Mouse (Mus musculus): ENCODE results near the gene Otub1. TPM values are rescaled to one million over a fixed set of nuclear protein-coding genes. Genes with fewer than 3 reads are reported as not detected.

Gene Otub1
- polyA plus RNA-seq, 1 experiment from 2014 or later = 242 TPM

DNA sequence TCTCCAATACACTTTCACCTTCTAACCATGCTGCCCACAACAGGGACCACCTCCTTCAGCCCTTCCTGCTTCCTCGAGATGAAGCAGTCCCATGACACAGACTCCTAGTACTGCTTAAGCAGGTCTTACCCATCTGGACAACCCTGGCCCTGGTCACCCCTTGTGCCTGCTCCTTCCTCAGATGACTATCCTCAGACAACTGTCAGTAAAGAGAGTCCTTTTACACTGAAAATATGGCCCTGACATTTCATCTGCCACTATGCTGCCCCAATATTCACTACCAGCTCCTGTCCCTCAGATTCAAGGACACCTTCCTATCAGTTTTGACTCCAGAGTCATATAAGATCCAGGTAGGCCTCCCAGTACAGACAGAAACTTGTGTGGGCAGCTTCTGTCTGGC is 5.7 kb downstream of the Otub1 start:
- ATAC-seq = no peak
- no peaks in the 10 kb centered on the region for H3K27me3 ChIP-seq
- H3K4me2 ChIP-seq = no peak overlapping the region
- no peak overlapping the region for H3K27ac ChIP-seq
- H3K9ac ChIP-seq = no peak overlapping the region
- H3K4me3 ChIP-seq = no peak overlapping the region
- no peaks in the 10 kb centered on the region for H3K9me3 ChIP-seq (replicated peaks)
- peaks cover 74% of the 10 kb centered on the region for H3K36me3 ChIP-seq (ENCODE audit: poor library complexity, severe bottlenecking)
- H3K4me1 ChIP-seq = peaks cover 41% of the 10 kb centered on the region
- 68% methylated on average over 1 of the region's 1 CpGs for WGBS

DNA sequence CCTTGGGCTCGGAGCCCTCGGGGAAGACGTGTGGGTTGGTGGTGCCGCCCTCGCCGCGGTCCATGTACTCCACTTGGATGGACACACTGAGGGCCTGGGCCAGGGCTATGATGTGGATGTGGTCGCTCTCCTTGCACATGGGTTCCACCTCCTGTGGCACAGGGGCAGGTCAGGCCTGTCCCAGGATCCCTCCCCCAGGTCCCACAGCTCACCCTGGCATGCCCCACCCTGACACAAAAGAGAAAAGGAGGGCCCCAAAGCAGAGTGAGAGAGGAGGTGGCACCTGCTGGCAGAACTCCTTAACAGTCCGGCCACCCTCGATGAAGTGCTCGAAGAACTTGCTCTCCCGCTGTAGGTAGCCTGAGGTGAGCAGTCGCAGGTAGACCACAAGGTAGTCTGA is 7.0 kb downstream of the Otub1 start:
- Histone ChIP-seq H3K4me3 (no peak overlapping the region), H3K36me3 (ENCODE audit: poor library complexity, severe bottlenecking) (peaks cover 71% of the 10 kb centered on the region), H3K9ac (no peak overlapping the region), H3K4me1 (peaks cover 28% of the 10 kb centered on the region), H3K9me3 (replicated peaks) (no peaks in the 10 kb centered on the region), H3K4me2 (no peak overlapping the region), H3K27me3 (0 out of 2 replicates have a peak, but pooled peaks cover 4% of the 10 kb centered on the region), H3K27ac (no peak overlapping the region)
- ATAC-seq = no peak
- 93% methylated on average over 13 of the region's 13 CpGs for WGBS

DNA sequence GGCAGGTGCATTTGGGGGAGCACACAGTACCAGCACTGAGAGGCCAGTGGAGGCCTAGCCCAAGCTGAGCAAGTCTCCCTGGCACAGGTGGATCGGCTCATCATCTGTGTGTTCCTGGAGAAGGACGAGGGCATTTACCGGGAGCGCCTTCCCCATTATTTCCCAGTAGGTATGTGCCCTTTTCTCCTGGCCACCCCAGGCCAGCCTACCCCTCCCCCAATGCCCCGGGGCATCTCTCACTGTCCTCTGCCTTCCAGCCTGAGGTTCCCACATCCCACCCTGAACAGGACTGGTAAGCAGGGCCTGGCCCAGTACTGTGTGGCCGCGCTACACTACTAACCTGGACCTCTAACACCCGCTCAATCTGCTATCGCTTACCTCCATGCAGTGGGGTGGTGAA is 8.7 kb downstream of the Otub1 start:
- Histone ChIP-seq H3K36me3 (ENCODE audit: poor library complexity, severe bottlenecking) (peaks cover 55% of the 10 kb centered on the region), H3K4me1 (peaks cover 30% of the 10 kb centered on the region), H3K9me3 (replicated peaks) (no peaks in the 10 kb centered on the region), H3K4me3 (no peak overlapping the region), H3K4me2 (no peak overlapping the region), H3K9ac (no peak overlapping the region), H3K27ac (no peak overlapping the region), H3K27me3 (peaks cover 7% of the 10 kb centered on the region; the same call in 1 of the 2 replicates)
- 77% methylated on average over 9 of the region's 9 CpGs for WGBS
- no peak for ATAC-seq

DNA sequence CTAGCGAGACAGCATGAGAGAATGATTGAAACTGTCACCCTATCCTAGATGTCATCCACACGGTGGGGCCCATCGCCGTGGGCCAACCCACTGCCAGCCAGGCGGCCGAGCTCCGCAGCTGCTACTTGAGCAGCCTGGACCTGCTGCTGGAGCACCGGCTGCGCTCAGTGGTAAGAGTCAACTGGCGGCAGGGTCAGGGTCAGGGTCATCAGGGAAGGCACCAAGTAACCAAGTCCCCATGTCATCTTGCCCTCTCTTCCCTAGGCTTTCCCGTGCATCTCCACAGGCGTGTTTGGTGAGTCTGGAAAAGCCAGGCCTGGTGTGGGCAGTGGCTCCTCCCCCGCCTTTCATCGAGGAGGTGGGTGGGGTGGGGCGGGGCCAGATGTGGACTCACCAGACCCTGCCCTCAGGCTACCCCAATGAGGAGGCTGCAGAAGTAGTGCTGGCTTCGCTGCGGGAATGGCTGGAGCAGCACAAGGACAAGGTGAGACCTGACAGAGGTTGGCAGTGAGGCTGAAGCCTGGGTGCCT is 9.3 kb downstream of the Otub1 start:
- Histone ChIP-seq H3K4me2 (no peak overlapping the region), H3K27me3 (peaks cover 11% of the 10 kb centered on the region), H3K9ac (0 out of 2 replicates have a peak overlapping the region, but pooled peaks have one; percentile 0), H3K27ac (no peak overlapping the region), H3K9me3 (replicated peaks) (no peaks in the 10 kb centered on the region), H3K36me3 (ENCODE audit: poor library complexity, severe bottlenecking) (peaks cover 51% of the 10 kb centered on the region), H3K4me3 (no peak overlapping the region), H3K4me1 (peaks cover 37% of the 10 kb centered on the region)
- peak; percentile 10; the same call in 1 of the 2 replicates for ATAC-seq
- 15% methylated on average over 17 of the region's 17 CpGs for WGBS

DNA sequence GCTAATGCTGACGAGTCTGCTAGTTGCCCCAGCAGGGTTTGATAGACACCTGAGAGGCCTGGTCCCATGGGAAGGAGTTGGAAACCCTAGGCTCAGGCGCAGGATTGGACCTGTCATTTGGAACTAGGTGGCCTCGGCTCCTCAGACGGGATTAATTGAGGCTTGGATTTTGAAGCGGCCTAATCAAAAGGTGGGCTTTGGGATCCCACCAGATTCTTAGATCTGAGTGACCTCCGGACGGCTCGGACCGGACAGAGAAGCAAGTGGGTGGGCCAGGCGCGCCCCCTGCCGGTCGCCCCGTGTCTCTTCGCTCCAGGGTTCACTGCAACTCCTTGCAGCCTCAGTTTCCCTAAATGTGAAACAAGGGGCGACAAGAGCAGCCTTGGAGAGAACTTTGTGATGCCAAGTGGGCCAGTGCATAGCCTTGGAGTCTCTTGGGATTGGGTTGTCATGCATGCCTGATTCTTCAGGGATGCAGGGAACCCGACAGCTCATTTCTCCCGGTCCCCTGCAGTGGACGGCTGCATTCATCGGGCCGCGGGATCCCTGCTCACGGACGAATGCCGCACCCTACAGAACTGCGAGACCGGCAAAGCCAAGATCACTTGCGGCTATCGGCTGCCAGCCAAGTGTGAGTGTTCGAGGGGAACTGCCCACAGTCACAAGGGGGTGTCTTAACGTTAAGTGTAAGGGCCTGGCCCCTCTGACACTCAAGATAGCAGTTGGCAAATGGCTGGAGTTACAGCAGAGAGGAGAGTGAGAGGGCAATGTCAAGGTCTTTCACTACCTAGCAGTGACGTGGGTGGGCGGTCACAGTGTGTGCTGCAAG is 10.0 kb downstream of the Otub1 start:
- ATAC-seq = 0 out of 2 replicates have a peak, but pooled peaks have one; percentile 37
- H3K4me1 ChIP-seq = peaks cover 44% of the 10 kb centered on the region
- no peaks in the 10 kb centered on the region for H3K9me3 ChIP-seq (replicated peaks)
- peaks cover 44% of the 10 kb centered on the region for H3K36me3 ChIP-seq (ENCODE audit: poor library complexity, severe bottlenecking)
- no peak overlapping the region for H3K4me2 ChIP-seq
- no peak overlapping the region for H3K27ac ChIP-seq
- 0 out of 2 replicates have a peak overlapping the region, but pooled peaks have one; percentile 0 for H3K9ac ChIP-seq
- no peak overlapping the region for H3K4me3 ChIP-seq
- WGBS = 15% methylated on average over 33 of the region's 33 CpGs
- H3K27me3 ChIP-seq = peaks cover 17% of the 10 kb centered on the region

DNA sequence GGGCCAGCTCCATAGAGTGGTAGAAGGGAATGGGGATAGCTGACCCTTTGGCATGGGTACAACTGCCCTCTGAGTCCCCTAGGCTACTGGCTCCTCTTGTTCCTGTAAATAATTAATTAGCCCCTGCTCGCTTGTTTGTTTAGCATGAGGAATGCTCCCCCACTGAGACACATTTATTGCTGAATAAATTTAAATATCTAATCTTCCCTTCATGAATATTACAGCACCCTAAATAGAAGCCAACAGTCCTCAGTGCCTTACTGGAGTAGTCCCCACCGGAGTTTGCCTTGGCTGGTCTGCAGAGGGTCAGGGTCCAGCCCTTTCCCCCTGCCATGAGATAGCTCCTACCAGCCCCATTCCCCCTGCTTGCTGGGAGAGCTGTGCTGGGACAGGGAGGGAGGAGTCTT is 13.6 kb downstream of the Otub1 start:
- no peak overlapping the region for H3K4me3 ChIP-seq
- no peak overlapping the region for H3K4me2 ChIP-seq
- 0 out of 2 replicates have a peak, but pooled peaks have one; percentile 20 for ATAC-seq
- WGBS = 24% methylated on average over 2 of the region's 2 CpGs
- H3K4me1 ChIP-seq = peaks cover 62% of the 10 kb centered on the region
- H3K27ac ChIP-seq = no peak overlapping the region
- H3K9ac ChIP-seq = peak overlapping the region; percentile 14; the same call in 1 of the 2 replicates
- no peaks in the 10 kb centered on the region for H3K9me3 ChIP-seq (replicated peaks)
- H3K36me3 ChIP-seq (ENCODE audit: poor library complexity, severe bottlenecking) = peaks cover 9% of the 10 kb centered on the region; the same call in 1 of the 2 replicates
- peaks cover 28% of the 10 kb centered on the region for H3K27me3 ChIP-seq

DNA sequence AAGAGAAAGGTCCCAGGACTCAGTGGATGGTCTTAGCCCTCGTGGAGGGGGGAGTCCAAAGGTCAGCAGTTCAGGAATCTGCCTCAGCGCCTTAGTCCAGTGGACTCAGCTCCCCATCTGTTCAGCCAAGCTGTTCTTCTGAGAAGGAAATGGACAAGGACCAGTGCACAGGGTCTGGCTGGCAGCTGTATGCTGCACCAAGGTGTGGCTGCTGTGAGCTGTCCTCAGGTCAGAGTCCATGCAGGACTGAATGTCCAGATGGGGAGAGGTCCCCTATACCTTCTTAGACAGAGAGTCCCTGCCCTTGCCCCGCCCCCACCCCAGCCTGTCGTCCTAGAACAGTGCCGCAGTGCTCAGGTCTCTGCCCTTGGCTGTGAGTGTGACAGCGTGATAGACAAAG is 14.5 kb downstream of the Otub1 start:
- peaks cover 37% of the 10 kb centered on the region for H3K27me3 ChIP-seq
- no peak for ATAC-seq
- no peak overlapping the region for H3K4me3 ChIP-seq
- no peak overlapping the region for H3K27ac ChIP-seq
- peaks cover 59% of the 10 kb centered on the region for H3K4me1 ChIP-seq
- no peak overlapping the region for H3K4me2 ChIP-seq
- H3K9ac ChIP-seq = no peak overlapping the region
- H3K9me3 ChIP-seq (replicated peaks) = no peaks in the 10 kb centered on the region
- 52% methylated on average over 6 of the region's 6 CpGs for WGBS
- H3K36me3 ChIP-seq (ENCODE audit: poor library complexity, severe bottlenecking) = no peaks in the 10 kb centered on the region

DNA sequence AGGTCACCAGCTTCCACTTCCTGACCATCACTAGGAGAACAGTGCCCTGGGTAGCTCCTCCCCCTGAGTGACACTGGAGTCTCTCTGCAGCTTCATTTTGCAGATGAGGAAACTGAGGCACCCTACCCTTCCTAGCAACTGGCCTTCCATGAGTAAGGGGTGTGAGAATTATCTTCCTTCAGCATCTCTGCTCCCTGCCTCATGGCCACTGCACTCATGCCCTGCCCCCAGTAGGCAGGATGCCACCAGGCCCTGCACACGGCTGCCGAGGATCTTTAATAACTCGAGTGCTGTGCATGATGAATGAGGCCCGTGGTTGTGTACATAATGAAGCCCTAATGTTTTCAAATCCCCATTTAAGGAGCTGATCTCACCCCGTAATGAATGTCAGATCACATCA is 15.1 kb downstream of the Otub1 start:
- Histone ChIP-seq H3K4me1 (peaks cover 55% of the 10 kb centered on the region), H3K27ac (no peak overlapping the region), H3K36me3 (ENCODE audit: poor library complexity, severe bottlenecking) (no peaks in the 10 kb centered on the region), H3K4me2 (no peak overlapping the region), H3K9me3 (replicated peaks) (no peaks in the 10 kb centered on the region), H3K27me3 (peaks cover 42% of the 10 kb centered on the region), H3K4me3 (no peak overlapping the region), H3K9ac (no peak overlapping the region; the same call in 1 of the 2 replicates)
- 22% methylated on average over 5 of the region's 5 CpGs for WGBS
- no peak for ATAC-seq

DNA sequence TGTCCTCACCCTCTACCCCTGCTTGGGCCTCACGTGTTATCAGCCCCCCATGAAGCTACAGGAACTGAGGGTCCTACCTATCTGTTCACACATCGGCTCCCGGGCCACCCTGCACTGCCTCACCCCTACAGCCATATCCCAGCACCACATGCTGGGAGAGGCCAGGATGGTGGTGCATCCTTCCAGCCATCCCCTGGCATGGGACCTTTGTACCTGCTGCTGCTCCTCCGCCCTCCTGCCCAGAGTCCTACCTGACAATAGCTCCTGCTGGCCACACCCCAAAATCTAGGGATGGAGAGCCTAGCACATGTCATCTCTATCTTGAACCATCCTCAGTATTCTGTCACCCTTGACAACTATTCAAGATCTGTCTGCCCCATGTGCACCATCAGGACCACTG is 17.1 kb downstream of the Otub1 start:
- no peaks in the 10 kb centered on the region for H3K36me3 ChIP-seq (ENCODE audit: poor library complexity, severe bottlenecking)
- no peaks in the 10 kb centered on the region for H3K9me3 ChIP-seq (replicated peaks)
- H3K4me2 ChIP-seq = no peak overlapping the region
- ATAC-seq = no peak
- WGBS = 86% methylated on average over 4 of the region's 4 CpGs
- H3K27me3 ChIP-seq = peaks cover 49% of the 10 kb centered on the region
- H3K4me1 ChIP-seq = peaks cover 65% of the 10 kb centered on the region
- H3K9ac ChIP-seq = no peak overlapping the region
- no peak overlapping the region for H3K4me3 ChIP-seq
- H3K27ac ChIP-seq = no peak overlapping the region

DNA sequence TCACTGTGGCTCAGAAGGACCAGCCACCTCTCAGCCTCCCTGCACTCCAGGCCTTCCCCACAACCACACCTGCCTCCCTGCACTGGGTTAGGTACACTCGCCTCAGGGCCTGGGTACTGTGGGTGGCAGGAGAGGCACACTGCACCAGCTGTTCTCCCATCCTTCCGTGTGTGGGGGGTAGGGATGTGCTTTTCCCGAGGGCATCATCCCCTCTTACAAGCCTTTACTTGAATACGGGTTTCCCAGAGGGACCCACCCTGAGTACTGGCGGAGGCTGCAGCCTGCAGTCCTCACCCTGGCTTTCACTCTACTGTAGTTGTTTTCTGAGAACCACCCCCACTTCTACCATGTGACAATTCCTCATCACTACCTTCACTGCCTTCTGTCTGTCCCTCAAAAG is 19.0 kb downstream of the Otub1 start:
- peaks cover 51% of the 10 kb centered on the region for H3K27me3 ChIP-seq

DNA sequence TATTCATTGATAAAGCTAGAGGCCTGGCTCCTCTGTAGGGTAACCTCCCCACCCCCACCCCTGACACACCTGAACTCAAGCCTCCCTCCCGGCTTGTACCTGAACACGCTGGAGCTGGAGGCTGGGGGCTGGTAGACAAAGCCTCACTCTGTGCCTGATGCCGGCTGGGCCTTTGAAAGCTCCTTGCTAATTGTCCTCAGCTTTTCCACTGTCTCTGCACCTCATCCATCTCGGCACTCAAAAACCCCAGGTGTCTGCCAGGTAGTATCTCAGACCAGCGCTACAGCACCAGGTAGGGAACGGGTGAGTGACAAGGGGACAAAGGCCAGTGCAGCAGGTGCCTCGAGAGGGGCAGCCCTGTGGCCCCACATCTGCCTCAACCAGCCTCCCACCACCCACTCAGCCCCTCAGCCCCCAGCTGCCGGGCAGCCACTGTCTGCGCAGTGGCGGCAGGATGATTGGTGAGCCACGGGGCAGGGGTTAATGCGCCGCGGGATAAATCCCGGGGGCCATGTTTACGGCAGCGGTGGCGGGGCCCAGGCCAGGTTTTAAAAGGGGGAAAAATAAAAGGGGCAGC is 20.3 kb downstream of the Otub1 start:
- H3K4me3 ChIP-seq = no peak overlapping the region
- H3K4me2 ChIP-seq = no peak overlapping the region
- no peak overlapping the region for H3K27ac ChIP-seq
- no peaks in the 10 kb centered on the region for H3K36me3 ChIP-seq (ENCODE audit: poor library complexity, severe bottlenecking)
- no peak overlapping the region; the same call in 1 of the 2 replicates for H3K9ac ChIP-seq
- no peak for ATAC-seq
- WGBS = 5% methylated on average over 18 of the region's 18 CpGs
- H3K4me1 ChIP-seq = peaks cover 69% of the 10 kb centered on the region
- peaks cover 42% of the 10 kb centered on the region for H3K27me3 ChIP-seq
- H3K9me3 ChIP-seq (replicated peaks) = no peaks in the 10 kb centered on the region

More for the DNA sequence above, 19.0 kb downstream of the Otub1 start:
- Histone ChIP-seq H3K9me3 (replicated peaks) (no peaks in the 10 kb centered on the region), H3K4me2 (no peak overlapping the region), H3K36me3 (ENCODE audit: poor library complexity, severe bottlenecking) (no peaks in the 10 kb centered on the region), H3K9ac (no peak overlapping the region), H3K27ac (no peak overlapping the region), H3K4me3 (no peak overlapping the region), H3K4me1 (peaks cover 70% of the 10 kb centered on the region)
- 51% methylated on average over 5 of the region's 5 CpGs for WGBS
- ATAC-seq = no peak

DNA sequence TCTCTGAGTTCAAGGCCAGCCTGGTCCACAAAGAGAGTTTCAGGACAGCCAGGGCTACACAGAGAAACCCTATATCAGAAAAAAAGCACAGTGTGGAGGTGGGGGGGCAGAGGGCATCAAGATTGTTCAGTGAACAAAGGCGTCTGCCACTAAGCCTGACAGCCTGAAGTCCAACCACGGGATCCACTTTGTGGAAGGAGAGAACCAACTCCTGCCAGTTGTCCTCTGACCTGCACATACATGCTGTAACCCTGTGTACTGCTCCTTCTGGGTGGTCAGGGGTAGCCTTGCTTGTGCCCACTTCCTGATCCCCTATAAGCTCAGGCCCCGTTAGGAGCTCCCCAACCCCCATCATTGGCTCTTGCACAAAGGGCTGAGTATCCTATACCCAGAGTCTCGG is 21.1 kb downstream of the Otub1 start:
- Histone ChIP-seq H3K4me3 (no peak overlapping the region), H3K4me2 (no peak overlapping the region), H3K9ac (no peak overlapping the region), H3K4me1 (peaks cover 75% of the 10 kb centered on the region), H3K36me3 (ENCODE audit: poor library complexity, severe bottlenecking) (no peaks in the 10 kb centered on the region), H3K9me3 (replicated peaks) (no peaks in the 10 kb centered on the region), H3K27ac (no peak overlapping the region), H3K27me3 (peaks cover 42% of the 10 kb centered on the region)
- WGBS = 37% methylated on average over 4 of the region's 4 CpGs
- no peak for ATAC-seq

All from forebrain, embryonic 13.5 days (tissue).